Mouse (Mus musculus): ENCODE measurements around the gene Gm4871. TPM values are rescaled to one million over a fixed set of nuclear protein-coding genes. Genes with fewer than 3 reads are reported as not detected.
"Not testable (repeated sequence)": the region's sequence is repeated elsewhere in the genome, so short reads cannot be mapped to it uniquely, and the experiment has no call there.

The Gm4871 gene
- polyA plus RNA-seq (2014; fragmentation: Nextera tagmentation; extraction: Ambion mirVana), result not detected in 2 replicates

DNA sequence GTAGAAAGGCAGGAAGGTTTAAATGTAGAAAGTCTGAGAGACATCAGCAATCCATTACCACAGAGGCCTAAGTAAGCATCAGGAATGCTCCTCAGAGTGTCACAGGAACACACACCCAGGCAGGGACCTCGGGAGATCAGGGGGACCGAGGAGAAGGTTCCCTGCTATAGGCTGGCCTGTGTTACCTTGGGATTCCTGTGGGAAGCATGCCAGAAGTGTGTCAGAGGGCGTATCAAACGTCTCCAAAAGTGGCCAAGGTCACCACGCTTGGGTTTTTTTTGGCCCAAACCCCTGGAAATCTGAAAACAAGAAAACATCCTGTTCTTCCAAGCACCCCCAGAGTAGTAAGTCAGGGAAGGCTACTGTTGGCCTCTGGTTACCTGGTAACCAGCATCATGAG is at the start of gene Gm4871:
Gene Gm4871 (minus strand): TSS at position 364 of the 400 bp plus-strand sequence.
- ATAC-seq (ENCODE audit: low read depth); H3K9ac ChIP-seq (replicated peaks; ENCODE audit: low read depth, low read length); H3K4me2 ChIP-seq (ENCODE audit: low read depth, low read length); H3K27ac ChIP-seq (ENCODE audit: low read depth, low read length); H3K36me3 ChIP-seq (ENCODE audit: control insufficient read depth, insufficient read depth, low read length); H3K4me1 ChIP-seq (ENCODE audit: control insufficient read depth, insufficient read depth, low read length); H3K4me3 ChIP-seq (ENCODE audit: low read depth, low read length); H3K27me3 ChIP-seq (ENCODE audit: control insufficient read depth, insufficient read depth, low read length); H3K9me3 ChIP-seq (ENCODE audit: control insufficient read depth, low read length): not testable (repeated sequence)
- 71% methylated on average over 5 of the region's 5 CpGs for WGBS

DNA sequence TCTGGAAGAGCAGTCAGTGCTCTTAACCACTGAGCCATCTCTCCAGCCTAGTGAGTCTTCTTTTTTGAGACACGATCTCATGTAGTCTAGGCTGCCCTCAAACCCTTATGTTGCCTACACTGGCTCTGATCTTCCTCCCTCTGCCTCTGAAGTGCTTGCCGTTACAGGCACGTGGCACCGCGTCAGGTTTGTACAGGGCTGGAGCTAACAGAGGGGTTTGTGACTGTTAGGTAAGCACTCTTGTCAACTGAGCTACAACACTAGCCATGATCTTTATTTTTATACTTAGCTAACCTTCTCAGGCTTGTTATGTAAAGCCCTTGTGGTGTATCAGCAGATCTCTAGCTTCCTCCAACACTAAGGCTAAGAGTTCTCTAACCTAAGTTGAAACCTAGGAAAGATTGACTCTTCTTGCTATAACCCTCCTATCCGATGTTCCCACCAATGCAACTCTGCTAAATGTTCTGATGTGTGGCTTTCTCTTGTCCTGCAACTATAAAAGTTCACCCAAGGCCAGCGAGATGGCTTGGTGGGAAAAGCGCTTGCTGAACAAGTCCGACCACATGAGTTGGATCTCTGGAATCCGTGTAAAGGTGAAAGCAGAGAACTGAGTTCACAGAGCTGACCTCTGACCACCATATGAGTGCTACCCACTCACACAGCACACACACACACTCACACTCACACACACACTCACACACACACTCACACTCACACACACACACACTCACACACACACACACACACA is 49.5 kb upstream of the Gm4871 start:
- Histone ChIP-seq H3K4me1 (ENCODE audit: control insufficient read depth, insufficient read depth, low read length) (peaks cover 9% of the 10 kb centered on the region), H3K36me3 (ENCODE audit: control insufficient read depth, insufficient read depth, low read length) (no peaks in the 10 kb centered on the region), H3K4me2 (ENCODE audit: low read depth, low read length) (no peak overlapping the region), H3K9me3 (ENCODE audit: control insufficient read depth, low read length) (no peaks in the 10 kb centered on the region), H3K9ac (replicated peaks; ENCODE audit: low read depth, low read length) (no peak overlapping the region), H3K27ac (ENCODE audit: low read depth, low read length) (no peak overlapping the region), H3K4me3 (ENCODE audit: low read depth, low read length) (no peak overlapping the region), H3K27me3 (ENCODE audit: control insufficient read depth, insufficient read depth, low read length) (no peaks in the 10 kb centered on the region)
- WGBS, result 93% methylated on average over 10 of the region's 10 CpGs
- no peak for ATAC-seq (ENCODE audit: low read depth)

DNA sequence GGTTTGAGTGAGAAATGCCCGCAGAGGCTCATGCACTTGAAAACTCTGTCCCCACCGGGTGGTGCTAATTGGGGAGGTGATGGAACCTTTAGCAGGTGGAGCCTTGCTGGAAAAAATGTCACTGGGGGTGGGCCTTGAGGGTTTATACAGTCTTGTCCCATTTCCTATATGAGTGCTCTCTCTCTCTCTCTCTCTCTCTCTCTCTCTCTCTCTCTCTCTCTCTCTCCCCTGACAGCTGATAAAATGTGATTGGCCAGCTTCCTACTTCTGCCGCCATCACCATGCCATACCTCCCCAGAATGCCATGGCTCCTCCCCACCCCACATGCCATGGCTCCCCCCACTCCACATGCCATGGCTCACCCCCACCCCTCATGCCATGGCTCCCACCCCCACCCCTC is 42.5 kb upstream of the Gm4871 start:
- H3K9me3 ChIP-seq (ENCODE audit: control insufficient read depth, low read length), result no peaks in the 10 kb centered on the region
- no peaks in the 10 kb centered on the region for H3K27me3 ChIP-seq (ENCODE audit: control insufficient read depth, insufficient read depth, low read length)
- WGBS, result 69% methylated on average over 3 of the region's 3 CpGs
- H3K27ac ChIP-seq (ENCODE audit: low read depth, low read length), result no peak overlapping the region
- no peak overlapping the region for H3K4me2 ChIP-seq (ENCODE audit: low read depth, low read length)
- H3K4me1 ChIP-seq (ENCODE audit: control insufficient read depth, insufficient read depth, low read length), result no peaks in the 10 kb centered on the region
- no peak overlapping the region for H3K4me3 ChIP-seq (ENCODE audit: low read depth, low read length)
- no peaks in the 10 kb centered on the region for H3K36me3 ChIP-seq (ENCODE audit: control insufficient read depth, insufficient read depth, low read length)
- H3K9ac ChIP-seq (replicated peaks; ENCODE audit: low read depth, low read length), result no peak overlapping the region
- no peak for ATAC-seq (ENCODE audit: low read depth)

DNA sequence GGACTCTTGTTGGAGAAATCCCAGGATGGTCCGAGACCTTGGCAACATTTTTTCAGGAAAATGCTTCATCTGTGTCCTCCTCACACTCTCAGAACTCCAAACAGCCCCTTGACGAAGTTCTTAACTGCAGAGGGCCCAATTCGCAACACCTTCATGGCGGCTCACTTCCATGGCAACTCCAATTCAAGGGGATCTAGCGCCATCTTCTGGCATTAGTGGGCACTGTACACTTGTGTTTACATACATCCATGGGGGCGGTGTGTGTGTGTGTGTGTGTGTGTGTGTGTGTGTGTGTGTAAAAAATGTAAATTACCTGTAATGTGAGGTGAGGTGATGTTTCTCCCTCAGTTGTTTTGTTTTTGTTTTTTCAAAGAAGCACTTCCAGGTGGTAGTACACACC is 38.8 kb upstream of the Gm4871 start:
- no peak for ATAC-seq (ENCODE audit: low read depth)
- no peak overlapping the region for H3K9ac ChIP-seq (replicated peaks; ENCODE audit: low read depth, low read length)
- 53% methylated on average over 6 of the region's 6 CpGs for WGBS

DNA sequence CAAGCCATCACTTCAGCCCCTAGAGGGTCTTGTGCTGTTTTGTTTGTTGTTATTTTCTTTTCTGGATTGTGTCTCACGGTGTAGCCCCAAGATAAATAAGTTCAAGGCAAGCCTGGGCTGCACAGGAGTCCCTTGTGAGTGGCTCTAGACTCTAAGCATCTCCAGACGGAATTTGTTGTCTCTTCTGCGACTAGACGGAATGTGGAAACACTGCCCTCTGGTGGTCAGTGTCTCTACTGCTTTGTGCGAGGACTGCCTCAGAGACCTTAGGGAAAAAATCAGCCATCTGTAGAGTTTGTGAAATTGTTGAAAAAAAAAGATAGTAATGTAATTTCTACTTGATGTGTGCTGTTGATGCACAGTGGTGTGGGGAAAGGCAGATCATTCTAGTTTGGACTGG is 37.2 kb upstream of the Gm4871 start:
- Histone ChIP-seq H3K9me3 (ENCODE audit: control insufficient read depth, low read length) (no peaks in the 10 kb centered on the region), H3K4me3 (ENCODE audit: low read depth, low read length) (no peak overlapping the region), H3K4me2 (ENCODE audit: low read depth, low read length) (no peak overlapping the region), H3K9ac (replicated peaks; ENCODE audit: low read depth, low read length) (no peak overlapping the region), H3K27me3 (ENCODE audit: control insufficient read depth, insufficient read depth, low read length) (no peaks in the 10 kb centered on the region), H3K4me1 (ENCODE audit: control insufficient read depth, insufficient read depth, low read length) (no peaks in the 10 kb centered on the region), H3K27ac (ENCODE audit: low read depth, low read length) (no peak overlapping the region), H3K36me3 (ENCODE audit: control insufficient read depth, insufficient read depth, low read length) (no peaks in the 10 kb centered on the region)
- WGBS, result 3% methylated on average over 5 of the region's 5 CpGs
- ATAC-seq (ENCODE audit: low read depth), result peak; percentile 60; the same call in 1 of the 2 replicates

More for the DNA sequence above, 38.8 kb upstream of the Gm4871 start:
- Histone ChIP-seq H3K4me3 (ENCODE audit: low read depth, low read length) (no peak overlapping the region), H3K4me2 (ENCODE audit: low read depth, low read length) (no peak overlapping the region), H3K9me3 (ENCODE audit: control insufficient read depth, low read length) (no peaks in the 10 kb centered on the region), H3K27ac (ENCODE audit: low read depth, low read length) (no peak overlapping the region), H3K36me3 (ENCODE audit: control insufficient read depth, insufficient read depth, low read length) (no peaks in the 10 kb centered on the region), H3K4me1 (ENCODE audit: control insufficient read depth, insufficient read depth, low read length) (no peaks in the 10 kb centered on the region), H3K27me3 (ENCODE audit: control insufficient read depth, insufficient read depth, low read length) (no peaks in the 10 kb centered on the region)

DNA sequence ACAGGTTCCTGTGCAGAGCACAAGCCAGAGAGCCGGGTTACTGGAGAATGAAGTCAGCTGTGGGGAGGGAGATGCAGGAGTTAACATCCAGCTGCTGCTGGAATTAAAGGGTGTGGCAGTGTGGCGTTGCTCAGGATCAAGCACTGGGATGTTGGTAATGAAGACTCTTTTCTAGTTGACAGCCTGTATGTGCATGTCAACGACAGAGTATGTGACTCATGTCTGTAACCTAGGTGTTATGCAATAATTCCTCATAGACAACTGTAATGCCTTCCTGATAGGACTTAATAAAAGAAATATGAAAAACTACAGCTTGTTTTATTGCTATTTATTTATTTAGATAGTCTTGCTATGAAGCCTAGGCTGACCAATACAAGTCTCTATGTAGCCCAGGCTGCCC is 36.3 kb upstream of the Gm4871 start:
- WGBS, result 66% methylated on average over 3 of the region's 3 CpGs
- no peak overlapping the region for H3K9ac ChIP-seq (replicated peaks; ENCODE audit: low read depth, low read length)
- no peaks in the 10 kb centered on the region for H3K27me3 ChIP-seq (ENCODE audit: control insufficient read depth, insufficient read depth, low read length)
- no peak overlapping the region for H3K27ac ChIP-seq (ENCODE audit: low read depth, low read length)
- H3K4me3 ChIP-seq (ENCODE audit: low read depth, low read length), result no peak overlapping the region
- H3K9me3 ChIP-seq (ENCODE audit: control insufficient read depth, low read length), result no peaks in the 10 kb centered on the region
- no peak for ATAC-seq (ENCODE audit: low read depth)
- no peaks in the 10 kb centered on the region for H3K4me1 ChIP-seq (ENCODE audit: control insufficient read depth, insufficient read depth, low read length)
- no peaks in the 10 kb centered on the region for H3K36me3 ChIP-seq (ENCODE audit: control insufficient read depth, insufficient read depth, low read length)
- H3K4me2 ChIP-seq (ENCODE audit: low read depth, low read length), result no peak overlapping the region

DNA sequence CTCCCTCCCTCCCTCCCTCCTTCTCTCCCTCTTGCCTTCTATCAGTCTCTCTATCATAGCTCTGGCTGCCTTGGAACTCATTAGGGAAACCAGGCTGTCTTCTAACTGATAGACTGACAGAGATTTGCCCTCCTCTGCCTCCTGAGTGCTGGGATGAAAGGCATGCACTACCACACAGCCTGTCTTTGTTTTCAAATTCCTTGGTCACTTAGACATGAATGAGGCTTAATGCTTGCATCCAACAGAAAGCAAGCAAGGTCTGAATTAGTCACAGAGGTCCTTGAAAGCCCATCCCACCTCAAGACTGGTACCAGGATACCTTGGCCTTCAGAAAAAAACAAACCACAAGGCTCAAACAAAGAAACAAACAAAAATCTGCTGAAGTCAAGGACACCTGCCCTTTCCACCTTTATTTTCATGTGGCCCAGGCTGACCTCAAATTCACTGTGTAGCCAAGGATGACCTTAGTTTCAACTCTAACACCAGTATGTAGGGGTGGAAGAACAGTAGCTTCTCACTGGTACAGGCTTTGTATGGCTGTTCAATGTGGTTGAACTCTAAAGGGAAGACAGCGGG is 32.3 kb upstream of the Gm4871 start:
- no peaks in the 10 kb centered on the region for H3K9me3 ChIP-seq (ENCODE audit: control insufficient read depth, low read length)
- no peaks in the 10 kb centered on the region for H3K27me3 ChIP-seq (ENCODE audit: control insufficient read depth, insufficient read depth, low read length)
- H3K9ac ChIP-seq (replicated peaks; ENCODE audit: low read depth, low read length), result no peak overlapping the region
- no peak overlapping the region for H3K27ac ChIP-seq (ENCODE audit: low read depth, low read length)
- H3K4me1 ChIP-seq (ENCODE audit: control insufficient read depth, insufficient read depth, low read length), result no peaks in the 10 kb centered on the region
- no peak for ATAC-seq (ENCODE audit: low read depth)
- no peak overlapping the region for H3K4me2 ChIP-seq (ENCODE audit: low read depth, low read length)
- no peak overlapping the region for H3K4me3 ChIP-seq (ENCODE audit: low read depth, low read length)
- WGBS, result 85% methylated on average over 1 of the region's 1 CpGs
- no peaks in the 10 kb centered on the region for H3K36me3 ChIP-seq (ENCODE audit: control insufficient read depth, insufficient read depth, low read length)

DNA sequence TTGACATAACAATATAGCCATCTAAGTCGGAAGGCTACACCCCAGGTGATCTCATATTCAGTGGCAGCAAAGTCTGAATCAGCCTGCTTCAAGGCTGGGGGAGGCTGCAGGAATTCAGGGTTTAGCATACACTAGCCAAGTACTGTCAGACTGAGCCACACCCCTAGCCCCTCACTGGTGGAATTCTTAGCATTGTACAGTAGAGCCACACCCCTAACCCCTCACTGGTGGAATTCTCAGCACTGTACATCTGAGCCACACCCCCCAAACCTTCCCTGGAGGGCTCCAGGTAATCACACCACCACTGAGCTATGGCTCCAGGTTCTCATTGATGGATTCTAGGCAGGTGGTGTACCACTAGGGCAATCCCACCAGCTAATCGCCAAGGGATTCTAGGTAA is 27.0 kb upstream of the Gm4871 start:
- H3K4me3 ChIP-seq (ENCODE audit: low read depth, low read length), result no peak overlapping the region
- H3K9me3 ChIP-seq (ENCODE audit: control insufficient read depth, low read length), result no peaks in the 10 kb centered on the region
- no peaks in the 10 kb centered on the region for H3K36me3 ChIP-seq (ENCODE audit: control insufficient read depth, insufficient read depth, low read length)
- no peak overlapping the region for H3K9ac ChIP-seq (replicated peaks; ENCODE audit: low read depth, low read length)
- no peaks in the 10 kb centered on the region for H3K27me3 ChIP-seq (ENCODE audit: control insufficient read depth, insufficient read depth, low read length)
- H3K27ac ChIP-seq (ENCODE audit: low read depth, low read length), result no peak overlapping the region
- 74% methylated on average over 2 of the region's 2 CpGs for WGBS
- H3K4me2 ChIP-seq (ENCODE audit: low read depth, low read length), result no peak overlapping the region
- no peaks in the 10 kb centered on the region for H3K4me1 ChIP-seq (ENCODE audit: control insufficient read depth, insufficient read depth, low read length)
- no peak for ATAC-seq (ENCODE audit: low read depth)

DNA sequence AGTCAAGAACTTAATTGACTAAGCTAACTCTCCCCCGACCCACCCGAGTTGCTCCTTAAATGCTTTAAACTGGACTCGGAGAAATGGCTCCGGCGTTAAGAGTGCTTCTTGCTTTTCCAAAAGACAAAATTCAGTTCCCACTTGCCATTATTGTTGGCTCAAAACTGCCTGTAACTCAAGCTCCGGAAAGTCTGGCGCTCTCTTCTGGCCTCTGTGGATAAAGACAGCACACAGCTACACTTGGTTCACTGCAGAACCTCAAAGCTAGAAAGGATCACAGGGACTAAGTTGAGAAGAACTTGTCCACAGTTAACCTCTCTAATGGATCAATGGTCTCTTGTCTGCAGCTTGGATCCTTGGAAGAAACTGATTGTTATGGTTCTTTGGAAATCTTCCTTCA is 26.2 kb upstream of the Gm4871 start:
- Histone ChIP-seq H3K4me3 (ENCODE audit: low read depth, low read length) (no peak overlapping the region), H3K4me1 (ENCODE audit: control insufficient read depth, insufficient read depth, low read length) (no peaks in the 10 kb centered on the region), H3K36me3 (ENCODE audit: control insufficient read depth, insufficient read depth, low read length) (no peaks in the 10 kb centered on the region), H3K9me3 (ENCODE audit: control insufficient read depth, low read length) (no peaks in the 10 kb centered on the region), H3K9ac (replicated peaks; ENCODE audit: low read depth, low read length) (no peak overlapping the region), H3K27ac (ENCODE audit: low read depth, low read length) (no peak overlapping the region), H3K4me2 (ENCODE audit: low read depth, low read length) (no peak overlapping the region), H3K27me3 (ENCODE audit: control insufficient read depth, insufficient read depth, low read length) (no peaks in the 10 kb centered on the region)
- no peak for ATAC-seq (ENCODE audit: low read depth)
- WGBS, result 90% methylated on average over 7 of the region's 7 CpGs
